ENCODE assay signal across 7 mouse cellular contexts in genomic region chr10:80357994-80358639, GRCm38 (mm10). TPM values are rescaled to one million over a fixed set of nuclear protein-coding genes. Genes with fewer than 3 reads are reported as not detected.
DNase-seq lines count a peak whose midpoint lies in the region; ATAC-seq and TF ChIP-seq lines count a peak whose summit lies in the region.

No protein-coding gene starts in this region.

- H3K27ac ChIP-seq in ES-Bruce4 (ENCODE audit: insufficient read depth, low read length) = no peak overlapping the region
- no peak overlapping the region for H3K27ac ChIP-seq in heart, embryonic 13.5 days (replicated peaks)
- H3K27ac ChIP-seq in midbrain, embryonic 10.5 days (replicated peaks) = no peak overlapping the region

- no peak for TF ChIP-seq EP300 in ES-Bruce4 (IDR thresholded peaks at IDR 0.05; ENCODE audit: insufficient read depth, low read depth, low read length)

- no peak for TF ChIP-seq CTCF in ES-Bruce4 (IDR thresholded peaks at IDR 0.05; ENCODE audit: low read depth, low read length)

- no peaks in the 10 kb centered on the region for H3K9me3 ChIP-seq in ES-Bruce4 (replicated peaks; ENCODE audit: control insufficient read depth, insufficient read depth, low read length, poor library complexity, severe bottlenecking)
- no peaks in the 10 kb centered on the region for H3K9me3 ChIP-seq in heart, embryonic 13.5 days
- no peaks in the 10 kb centered on the region for H3K9me3 ChIP-seq in midbrain, embryonic 10.5 days (replicated peaks)

- TF ChIP-seq POLR2A in ES-Bruce4 (IDR thresholded peaks at IDR 0.05; ENCODE audit: insufficient read depth, low read length) = no peak

- peak; percentile 12; the same call in 1 of the 2 replicates for ATAC-seq in heart, embryonic 13.5 days (ENCODE audit: extremely low read depth, insufficient number of reproducible peaks, low FRiP score, low TSS enrichment)
- no peak for ATAC-seq in frontal cortex, adult (ENCODE audit: low TSS enrichment)

- H3K4me2 ChIP-seq in heart, embryonic 13.5 days = peak overlapping the region; percentile 56

- peak overlapping the region; percentile 6; the same call in 1 of the 2 replicates for H3K9ac ChIP-seq in ES-Bruce4 (ENCODE audit: low read depth, poor library complexity, severe bottlenecking)
- H3K9ac ChIP-seq in heart, embryonic 13.5 days = peak overlapping the region; percentile 37; the same call in 1 of the 2 replicates

- H3K4me1 ChIP-seq in ES-Bruce4 (ENCODE audit: control insufficient read depth, insufficient read depth, low read length) = no peaks in the 10 kb centered on the region
- peaks cover 12% of the 10 kb centered on the region for H3K4me1 ChIP-seq in heart, embryonic 13.5 days
- peaks cover 38% of the 10 kb centered on the region for H3K4me1 ChIP-seq in midbrain, embryonic 10.5 days

- no peaks in the 10 kb centered on the region for H3K27me3 ChIP-seq in ES-Bruce4 (ENCODE audit: control insufficient read depth, insufficient read depth, low read length, poor library complexity, severe bottlenecking)
- H3K27me3 ChIP-seq in heart, embryonic 13.5 days (replicated peaks) = peaks cover 89% of the 10 kb centered on the region
- peaks cover 94% of the 10 kb centered on the region for H3K27me3 ChIP-seq in midbrain, embryonic 10.5 days (ENCODE audit: low read depth, poor library complexity, severe bottlenecking)

- H3K36me3 ChIP-seq in ES-Bruce4 (ENCODE audit: control insufficient read depth, insufficient read depth, low read length, poor library complexity, severe bottlenecking) = no peaks in the 10 kb centered on the region
- no peaks in the 10 kb centered on the region for H3K36me3 ChIP-seq in heart, embryonic 13.5 days
- no peaks in the 10 kb centered on the region for H3K36me3 ChIP-seq in midbrain, embryonic 10.5 days

- peak; percentile 53 to 57 for DNase-seq in adrenal gland, postnatal 36 days
- peak; percentile 54 to 80 for DNase-seq in kidney, postnatal 36 days
- DNase-seq in midbrain, embryonic 10.5 days (ENCODE audit: low spot score) = no peak
- DNase-seq in frontal cortex, adult 2 months (ENCODE audit: extremely low spot score in 1 of 2, low spot score in 1 of 2) = no peak

- peak overlapping the region; percentile 26 for H3K4me3 ChIP-seq in ES-Bruce4 (ENCODE audit: low read depth, low read length)
- peak overlapping the region; percentile 31 for H3K4me3 ChIP-seq in heart, embryonic 13.5 days
- peak overlapping the region; percentile 36 for H3K4me3 ChIP-seq in midbrain, embryonic 10.5 days

- 7% methylated on average over 31 of the region's 31 CpGs for WGBS in heart, embryonic 13.5 days
- 6% methylated on average over 31 of the region's 31 CpGs for WGBS in midbrain, embryonic 10.5 days

RNA-seq across cellular contexts. Expression of gene Plk5, which starts 1.9 kb away (rescaled TPM):
- 11.1 and 12.6 TPM in 2 replicates for polyA plus RNA-seq in ES-Bruce4 (2011; ENCODE audit: insufficient read depth, insufficient read length, low read depth, missing spikeins)
- under 1 TPM in 1 of 2 experiments, not detected in 1; 0.26 TPM for total RNA-seq in adrenal gland, postnatal 36 days (2021)
- not detected in 2 replicates for polyA plus RNA-seq in heart, embryonic 13.5 days (2015; fragmentation: Nextera tagmentation; extraction: Ambion mirVana)
- polyA plus RNA-seq in midbrain, embryonic 10.5 days (2016; fragmentation: Nextera tagmentation; extraction: Ambion mirVana) = 0.12 and 0.32 TPM in 2 replicates
- 24.9 and 33.3 TPM in 2 replicates for polyA plus RNA-seq in frontal cortex, adult 2 months (2012; rRNA removed)

RNA-seq across cellular contexts. Expression of gene Adamtsl5, which starts 9.9 kb away (rescaled TPM):
- 3.8 and 5.4 TPM in 2 replicates for polyA plus RNA-seq in ES-Bruce4 (2011; ENCODE audit: insufficient read depth, insufficient read length, low read depth, missing spikeins)
- total RNA-seq in adrenal gland, postnatal 36 days (2021) = 1 to 10 TPM; 7.3 to 7.7 TPM
- polyA plus RNA-seq in heart, embryonic 13.5 days (2015; fragmentation: Nextera tagmentation; extraction: Ambion mirVana) = 6.5 and 8.3 TPM in 2 replicates
- 0.48 and 0.91 TPM in 2 replicates for polyA plus RNA-seq in midbrain, embryonic 10.5 days (2016; fragmentation: Nextera tagmentation; extraction: Ambion mirVana)
- 5.6 and 7.3 TPM in 2 replicates for polyA plus RNA-seq in frontal cortex, adult 2 months (2012; rRNA removed)

RNA-seq across cellular contexts. Expression of gene Reep6, which starts 28.4 kb away (rescaled TPM):
- polyA plus RNA-seq in ES-Bruce4 (2011; ENCODE audit: insufficient read depth, insufficient read length, low read depth, missing spikeins) = 17.3 and 17.6 TPM in 2 replicates
- total RNA-seq in adrenal gland, postnatal 36 days (2021) = 10 to 100 TPM; 11.0 to 13.7 TPM
- polyA plus RNA-seq in heart, embryonic 13.5 days (2015; fragmentation: Nextera tagmentation; extraction: Ambion mirVana) = 2.6 and 4.4 TPM in 2 replicates
- 9.1 and 11.5 TPM in 2 replicates for polyA plus RNA-seq in midbrain, embryonic 10.5 days (2016; fragmentation: Nextera tagmentation; extraction: Ambion mirVana)
- polyA plus RNA-seq in frontal cortex, adult 2 months (2012; rRNA removed) = 4.9 and 6.0 TPM in 2 replicates

RNA-seq across cellular contexts. Expression of gene Pcsk4, which starts 28.8 kb away (rescaled TPM):
- polyA plus RNA-seq in ES-Bruce4 (2011; ENCODE audit: insufficient read depth, insufficient read length, low read depth, missing spikeins) = 2.8 and 3.1 TPM in 2 replicates
- total RNA-seq in adrenal gland, postnatal 36 days (2021) = 1 to 10 TPM; 2.2 to 3.3 TPM
- 1.8 and 2.1 TPM in 2 replicates for polyA plus RNA-seq in heart, embryonic 13.5 days (2015; fragmentation: Nextera tagmentation; extraction: Ambion mirVana)
- polyA plus RNA-seq in midbrain, embryonic 10.5 days (2016; fragmentation: Nextera tagmentation; extraction: Ambion mirVana) = 3.3 and 4.2 TPM in 2 replicates
- 9.4 TPM in 2 replicates for polyA plus RNA-seq in frontal cortex, adult 2 months (2012; rRNA removed)

RNA-seq across cellular contexts. Expression of gene Mex3d, which starts 29.3 kb away (rescaled TPM):
- polyA plus RNA-seq in ES-Bruce4 (2011; ENCODE audit: insufficient read depth, insufficient read length, low read depth, missing spikeins) = 25.0 and 28.0 TPM in 2 replicates
- total RNA-seq in adrenal gland, postnatal 36 days (2021) = 10 to 100 TPM; 22.4 to 29.9 TPM
- 3.8 and 4.5 TPM in 2 replicates for polyA plus RNA-seq in heart, embryonic 13.5 days (2015; fragmentation: Nextera tagmentation; extraction: Ambion mirVana)
- 6.3 and 6.4 TPM in 2 replicates for polyA plus RNA-seq in midbrain, embryonic 10.5 days (2016; fragmentation: Nextera tagmentation; extraction: Ambion mirVana)
- polyA plus RNA-seq in frontal cortex, adult 2 months (2012; rRNA removed) = 17.2 and 17.7 TPM in 2 replicates

Comparison
In these comparisons a context has a peak if more than half of its experiments do, and no peak if none do; other contexts are left out.
1. DNase-seq: peak in adrenal gland, postnatal 36 days (2 of 2) and kidney, postnatal 36 days (2 of 2); none in midbrain, embryonic 10.5 days (single experiment) and frontal cortex, adult 2 months (0 of 2).
2. Peak in every context shown above with its lines, with median percentiles within 50 percentile points of each other: H3K4me3 ChIP-seq.